Mouse (Mus musculus): ENCODE measurements around the gene Tbx10. TPM values are rescaled to one million over a fixed set of nuclear protein-coding genes. Genes with fewer than 3 reads are reported as not detected.
A peak's percentile ranks its signal among the peaks of the same experiment; 100 is the strongest.

The Tbx10 gene
- polyA plus RNA-seq (2015; fragmentation: Nextera tagmentation; extraction: Ambion mirVana): not detected in 2 replicates

GRCm38 (mm10) chr19:3992416-3992815, at the start of gene Tbx10:
Tbx10 (plus strand) TSS chr19:3992752.
- no peak within 1 kb of the TSS for H3K4me3 ChIP-seq (replicated peaks; ENCODE audit: low read length)
- H3K4me2 ChIP-seq (ENCODE audit: low read length): no peak within 1 kb of the TSS
- WGBS: 54% methylated on average over 5 of the region's 5 CpGs
- no peaks in the 10 kb centered on the region for H3K36me3 ChIP-seq (ENCODE audit: control insufficient read depth, insufficient read depth)
- H3K27ac ChIP-seq (ENCODE audit: low read length): no peak within 1 kb of the TSS
- no peak within 1 kb of the TSS for H3K9ac ChIP-seq (replicated peaks; ENCODE audit: low read depth, low read length)
- no peaks in the 10 kb centered on the region for H3K9me3 ChIP-seq (ENCODE audit: control insufficient read depth, low read length)
- H3K27me3 ChIP-seq (replicated peaks; ENCODE audit: control insufficient read depth, insufficient read depth, low read length): no peaks in the 10 kb centered on the region
- no peaks in the 10 kb centered on the region for H3K4me1 ChIP-seq (replicated peaks; ENCODE audit: control insufficient read depth, insufficient read depth, low read length)
- no peak for ATAC-seq

DNA sequence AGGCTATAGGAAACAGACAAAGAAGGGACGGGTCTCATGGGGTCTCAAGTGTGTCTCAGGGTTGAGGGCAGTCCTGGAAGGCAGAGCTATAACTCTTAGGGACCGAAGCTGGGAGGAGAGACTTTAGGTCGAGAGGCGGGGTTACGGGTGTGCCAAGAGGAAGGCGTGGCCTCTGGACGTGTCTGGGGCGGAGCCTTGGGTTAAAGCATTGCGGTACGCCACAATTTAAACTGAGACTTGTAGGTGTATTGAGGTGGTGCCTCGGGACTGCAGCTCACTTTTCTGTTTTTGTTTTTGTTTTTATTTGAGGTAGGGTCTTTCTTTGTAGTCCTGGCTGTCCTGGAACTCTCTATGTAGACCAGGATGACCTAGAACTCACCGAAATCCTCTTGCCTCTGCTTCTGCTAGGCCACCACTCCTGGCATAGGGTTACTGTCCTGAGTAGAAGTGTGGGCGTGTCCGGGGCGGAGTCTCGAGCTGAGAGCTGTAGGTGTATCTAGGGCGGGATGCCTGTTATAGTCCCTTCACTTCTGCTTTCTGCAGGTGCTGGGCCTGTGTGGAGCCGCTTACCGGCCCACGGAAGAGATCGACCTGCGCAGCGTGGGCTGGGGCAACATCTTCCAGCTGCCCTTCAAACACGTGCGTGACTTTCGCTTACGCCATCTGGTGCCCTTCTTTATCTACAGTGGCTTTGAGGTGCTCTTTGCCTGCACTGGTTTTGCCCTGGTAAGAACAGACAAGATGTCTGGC, 49.4 kb upstream of the Tbx10 start:
- no peak overlapping the region for H3K9ac ChIP-seq (replicated peaks; ENCODE audit: low read depth, low read length)
- H3K36me3 ChIP-seq (ENCODE audit: control insufficient read depth, insufficient read depth): no peaks in the 10 kb centered on the region
- H3K27me3 ChIP-seq (replicated peaks; ENCODE audit: control insufficient read depth, insufficient read depth, low read length): no peaks in the 10 kb centered on the region; the same call in 1 of the 2 replicates
- WGBS: 25% methylated on average over 27 of the region's 27 CpGs
- no peak for ATAC-seq
- no peaks in the 10 kb centered on the region for H3K4me1 ChIP-seq (replicated peaks; ENCODE audit: control insufficient read depth, insufficient read depth, low read length)
- H3K4me2 ChIP-seq (ENCODE audit: low read length): no peak overlapping the region
- no peak overlapping the region for H3K27ac ChIP-seq (ENCODE audit: low read length)
- H3K9me3 ChIP-seq (ENCODE audit: control insufficient read depth, low read length): no peaks in the 10 kb centered on the region
- no peak overlapping the region for H3K4me3 ChIP-seq (replicated peaks; ENCODE audit: low read length)

DNA sequence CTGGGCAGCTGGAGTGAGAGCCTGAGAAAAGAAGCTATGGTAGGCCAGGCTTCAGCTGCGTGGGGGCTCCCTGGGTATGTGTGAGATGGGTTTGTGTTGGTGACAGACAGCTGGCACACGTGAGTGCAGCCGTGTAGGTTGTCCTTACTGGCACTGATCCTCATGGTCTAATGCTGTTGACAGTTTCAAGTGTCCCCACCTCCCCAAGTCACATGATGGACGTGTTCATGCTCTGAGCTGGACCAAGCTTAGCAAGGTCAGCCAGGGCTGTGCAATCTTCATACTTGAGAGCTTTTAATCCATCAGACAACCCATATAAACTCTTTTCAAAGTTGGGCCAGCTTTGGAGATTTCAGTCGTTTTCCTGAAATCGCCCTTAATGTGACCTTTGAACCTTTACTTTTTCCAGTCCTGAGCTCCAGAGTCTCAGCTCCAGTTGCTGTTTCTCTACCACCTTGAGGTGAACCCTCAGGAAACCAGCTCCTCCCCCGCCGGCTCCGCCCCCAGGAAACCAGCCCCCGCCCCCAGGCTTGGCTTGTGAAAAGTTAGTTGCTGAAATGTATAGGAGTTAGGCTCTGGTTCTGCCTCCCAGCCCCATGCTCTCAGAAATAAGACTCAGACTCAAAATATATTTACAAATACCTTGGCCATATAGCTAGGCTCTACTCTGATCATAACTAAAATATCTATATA, 46.5 kb upstream of the Tbx10 start:
- 37% methylated on average over 10 of the region's 10 CpGs for WGBS

DNA sequence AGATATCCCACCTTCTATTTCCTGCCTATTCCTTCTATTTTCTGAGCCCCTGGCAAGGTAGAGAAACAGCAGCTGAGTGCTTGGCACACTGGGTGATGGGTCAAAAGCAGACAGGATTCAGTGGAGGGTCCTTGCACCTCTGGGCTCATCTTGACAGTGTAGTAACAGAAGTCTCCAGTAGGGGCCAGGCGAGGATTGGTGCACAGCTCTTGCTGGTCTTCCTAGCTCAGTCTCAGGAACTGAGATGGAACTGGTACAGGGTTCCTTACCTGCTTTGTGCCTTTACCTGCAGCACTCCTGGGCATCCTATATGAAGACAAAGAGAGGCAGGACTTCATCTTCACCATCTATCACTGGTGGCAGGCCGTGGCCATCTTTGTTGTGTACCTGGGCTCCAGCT, 45.8 kb upstream of the Tbx10 start:
- Histone ChIP-seq H3K4me2 (ENCODE audit: low read length) (no peak overlapping the region), H3K4me3 (replicated peaks; ENCODE audit: low read length) (no peak overlapping the region), H3K4me1 (replicated peaks; ENCODE audit: control insufficient read depth, insufficient read depth, low read length) (no peaks in the 10 kb centered on the region), H3K36me3 (ENCODE audit: control insufficient read depth, insufficient read depth) (no peaks in the 10 kb centered on the region), H3K27me3 (replicated peaks; ENCODE audit: control insufficient read depth, insufficient read depth, low read length) (no peaks in the 10 kb centered on the region; the same call in 1 of the 2 replicates), H3K9me3 (ENCODE audit: control insufficient read depth, low read length) (no peaks in the 10 kb centered on the region), H3K9ac (replicated peaks; ENCODE audit: low read depth, low read length) (no peak overlapping the region), H3K27ac (ENCODE audit: low read length) (no peak overlapping the region)
- peak; percentile 82 for ATAC-seq
- WGBS: 13% methylated on average over 2 of the region's 2 CpGs

More for the DNA sequence above, 46.5 kb upstream of the Tbx10 start:
- H3K4me2 ChIP-seq (ENCODE audit: low read length): no peak overlapping the region
- H3K27me3 ChIP-seq (replicated peaks; ENCODE audit: control insufficient read depth, insufficient read depth, low read length): no peaks in the 10 kb centered on the region; the same call in 1 of the 2 replicates
- H3K9me3 ChIP-seq (ENCODE audit: control insufficient read depth, low read length): no peaks in the 10 kb centered on the region
- no peak overlapping the region for H3K9ac ChIP-seq (replicated peaks; ENCODE audit: low read depth, low read length)
- no peak for ATAC-seq
- H3K36me3 ChIP-seq (ENCODE audit: control insufficient read depth, insufficient read depth): no peaks in the 10 kb centered on the region
- H3K4me1 ChIP-seq (replicated peaks; ENCODE audit: control insufficient read depth, insufficient read depth, low read length): no peaks in the 10 kb centered on the region
- no peak overlapping the region for H3K4me3 ChIP-seq (replicated peaks; ENCODE audit: low read length)
- H3K27ac ChIP-seq (ENCODE audit: low read length): no peak overlapping the region

- Histone ChIP-seq H3K4me3 (replicated peaks; ENCODE audit: low read length) (no peak overlapping the region), H3K9me3 (ENCODE audit: control insufficient read depth, low read length) (no peaks in the 10 kb centered on the region), H3K27me3 (replicated peaks; ENCODE audit: control insufficient read depth, insufficient read depth, low read length) (no peaks in the 10 kb centered on the region; the same call in 1 of the 2 replicates), H3K27ac (ENCODE audit: low read length) (no peak overlapping the region), H3K4me2 (ENCODE audit: low read length) (no peak overlapping the region), H3K4me1 (replicated peaks; ENCODE audit: control insufficient read depth, insufficient read depth, low read length) (no peaks in the 10 kb centered on the region), H3K36me3 (ENCODE audit: control insufficient read depth, insufficient read depth) (no peaks in the 10 kb centered on the region), H3K9ac (replicated peaks; ENCODE audit: low read depth, low read length) (no peak overlapping the region)
- WGBS: 71% methylated on average over 3 of the region's 3 CpGs
- no peak for ATAC-seq
These were observed 44.7 kb upstream of the Tbx10 start for GRCm38 (mm10) chr19:3947813-3948212.

GRCm38 (mm10) chr19:3948546-3948945, 44.0 kb upstream of the Tbx10 start:
- Histone ChIP-seq H3K9ac (replicated peaks; ENCODE audit: low read depth, low read length) (no peak overlapping the region), H3K4me3 (replicated peaks; ENCODE audit: low read length) (no peak overlapping the region), H3K4me1 (replicated peaks; ENCODE audit: control insufficient read depth, insufficient read depth, low read length) (no peaks in the 10 kb centered on the region), H3K36me3 (ENCODE audit: control insufficient read depth, insufficient read depth) (no peaks in the 10 kb centered on the region), H3K4me2 (ENCODE audit: low read length) (no peak overlapping the region), H3K27ac (ENCODE audit: low read length) (no peak overlapping the region), H3K27me3 (replicated peaks; ENCODE audit: control insufficient read depth, insufficient read depth, low read length) (no peaks in the 10 kb centered on the region; the same call in 1 of the 2 replicates), H3K9me3 (ENCODE audit: control insufficient read depth, low read length) (no peaks in the 10 kb centered on the region)
- ATAC-seq: no peak
- WGBS: 72% methylated on average over 14 of the region's 14 CpGs

GRCm38 (mm10) chr19:3950331-3950730, 42.2 kb upstream of the Tbx10 start:
- H3K4me2 ChIP-seq (ENCODE audit: low read length): no peak overlapping the region
- no peak overlapping the region for H3K27ac ChIP-seq (ENCODE audit: low read length)
- no peaks in the 10 kb centered on the region for H3K4me1 ChIP-seq (replicated peaks; ENCODE audit: control insufficient read depth, insufficient read depth, low read length)
- ATAC-seq: no peak
- H3K36me3 ChIP-seq (ENCODE audit: control insufficient read depth, insufficient read depth): no peaks in the 10 kb centered on the region
- H3K9me3 ChIP-seq (ENCODE audit: control insufficient read depth, low read length): no peaks in the 10 kb centered on the region
- H3K27me3 ChIP-seq (replicated peaks; ENCODE audit: control insufficient read depth, insufficient read depth, low read length): no peaks in the 10 kb centered on the region
- no peak overlapping the region for H3K9ac ChIP-seq (replicated peaks; ENCODE audit: low read depth, low read length)
- 77% methylated on average over 3 of the region's 3 CpGs for WGBS
- no peak overlapping the region for H3K4me3 ChIP-seq (replicated peaks; ENCODE audit: low read length)

GRCm38 (mm10) chr19:3951461-3951860, 41.1 kb upstream of the Tbx10 start:
- H3K4me3 ChIP-seq (replicated peaks; ENCODE audit: low read length): no peak overlapping the region
- H3K27me3 ChIP-seq (replicated peaks; ENCODE audit: control insufficient read depth, insufficient read depth, low read length): no peaks in the 10 kb centered on the region
- H3K4me1 ChIP-seq (replicated peaks; ENCODE audit: control insufficient read depth, insufficient read depth, low read length): no peaks in the 10 kb centered on the region
- no peak overlapping the region for H3K4me2 ChIP-seq (ENCODE audit: low read length)
- ATAC-seq: no peak
- H3K9ac ChIP-seq (replicated peaks; ENCODE audit: low read depth, low read length): no peak overlapping the region
- no peak overlapping the region for H3K27ac ChIP-seq (ENCODE audit: low read length)
- no peaks in the 10 kb centered on the region for H3K9me3 ChIP-seq (ENCODE audit: control insufficient read depth, low read length)
- H3K36me3 ChIP-seq (ENCODE audit: control insufficient read depth, insufficient read depth): no peaks in the 10 kb centered on the region

DNA sequence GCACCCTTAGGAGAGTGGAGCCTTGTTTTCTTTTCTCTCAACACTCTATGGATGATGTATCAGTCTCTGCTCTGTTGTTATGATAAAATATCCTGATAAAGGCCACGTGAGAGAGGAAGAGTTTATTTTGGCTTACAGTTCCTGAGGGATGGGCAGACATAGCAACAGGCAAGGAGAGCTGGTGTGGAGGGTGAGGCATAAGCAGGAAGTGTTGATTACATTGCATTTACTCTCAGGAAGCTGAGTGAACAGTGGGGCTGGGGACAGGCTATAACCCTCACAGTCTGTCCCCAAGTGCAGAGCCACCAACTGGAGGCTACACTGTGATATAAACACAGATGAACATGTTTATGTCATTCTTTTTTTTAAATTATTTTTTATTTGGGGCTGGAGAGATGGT, 40.5 kb upstream of the Tbx10 start:
- ATAC-seq: no peak
- Histone ChIP-seq H3K4me2 (ENCODE audit: low read length) (no peak overlapping the region), H3K4me3 (replicated peaks; ENCODE audit: low read length) (no peak overlapping the region), H3K9me3 (ENCODE audit: control insufficient read depth, low read length) (no peaks in the 10 kb centered on the region), H3K9ac (replicated peaks; ENCODE audit: low read depth, low read length) (no peak overlapping the region), H3K4me1 (replicated peaks; ENCODE audit: control insufficient read depth, insufficient read depth, low read length) (no peaks in the 10 kb centered on the region), H3K27me3 (replicated peaks; ENCODE audit: control insufficient read depth, insufficient read depth, low read length) (no peaks in the 10 kb centered on the region), H3K27ac (ENCODE audit: low read length) (no peak overlapping the region), H3K36me3 (ENCODE audit: control insufficient read depth, insufficient read depth) (no peaks in the 10 kb centered on the region)
- 33% methylated on average over 1 of the region's 1 CpGs for WGBS
